Mouse (Mus musculus): ENCODE measurements around the gene Fam205a1. TPM values are rescaled to one million over a fixed set of nuclear protein-coding genes. Genes with fewer than 3 reads are reported as not detected.
"Not testable (repeated sequence)": the region's sequence is repeated elsewhere in the genome, so short reads cannot be mapped to it uniquely, and the experiment has no call there.

Fam205a1 gene
- total RNA-seq, 1 experiment from 2014 or later, result not detected

DNA sequence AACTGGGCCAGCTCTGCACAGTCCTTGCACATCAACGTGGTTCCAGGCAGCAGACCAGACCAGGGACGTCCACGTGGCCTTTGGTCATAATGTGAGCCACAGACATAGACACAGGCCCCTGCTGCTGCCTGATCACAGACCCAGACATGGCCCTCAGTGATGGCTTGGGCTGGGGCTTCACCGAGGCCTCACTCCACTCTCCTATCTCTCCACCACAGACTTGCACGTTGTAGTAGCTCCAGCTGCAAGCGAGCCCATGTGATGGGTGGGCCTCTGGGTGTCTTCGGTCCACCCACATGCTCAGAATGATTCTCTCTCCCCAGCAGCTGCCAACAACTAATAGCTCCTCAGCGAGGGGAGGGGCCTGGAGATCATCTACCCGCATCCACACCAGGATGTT lies 6.8 kb upstream of the Fam205a1 start:
- ATAC-seq (ENCODE audit: extremely low read depth, insufficient number of reproducible peaks, low FRiP score, poor library complexity, severe bottlenecking), result not testable (repeated sequence)

DNA sequence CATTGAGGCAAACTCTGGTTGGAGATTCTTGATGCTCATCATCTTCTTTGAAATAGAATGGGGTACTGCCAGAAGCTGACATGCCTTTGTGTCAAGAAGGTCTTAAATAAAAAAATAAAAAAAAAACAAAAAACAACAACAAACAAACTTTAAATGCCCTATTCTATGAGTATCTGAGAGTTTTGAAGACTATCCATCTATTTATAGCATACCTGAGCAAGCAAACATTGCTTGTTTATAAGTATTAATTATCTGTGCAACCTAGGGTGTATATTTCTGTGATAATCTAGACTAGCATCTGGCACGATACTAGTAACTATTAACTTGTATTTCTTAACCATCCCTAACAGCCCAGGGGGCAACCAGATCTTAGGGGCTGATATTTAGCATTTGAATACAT lies 3.0 kb upstream of the Fam205a1 start, which contains the start of gene Gm12394:
Gene Gm12394, minus strand, starts transcription at position 101 of the 400 bp plus-strand sequence.
- not testable (repeated sequence) for ATAC-seq (ENCODE audit: extremely low read depth, insufficient number of reproducible peaks, low FRiP score, poor library complexity, severe bottlenecking)

Other genes with a start within 250 kb of the Fam205a1 start
- gene Gm10591, start 241.7 kb downstream of the Fam205a1 start, total RNA-seq (2017), result not detected in 2 replicates
- not detected in 2 replicates for gene Gm2564, start 224.2 kb downstream of the Fam205a1 start, total RNA-seq (2017)
- gene Ccl27b, start 198.6 kb downstream of the Fam205a1 start, total RNA-seq (2017), result not detected in 2 replicates
- gene Il11ra2, start 192.0 kb downstream of the Fam205a1 start, total RNA-seq (2017), result not detected in 2 replicates
- not detected in 2 replicates for gene 4930578G10Rik, start 118.3 kb downstream of the Fam205a1 start, total RNA-seq (2017)
- not detected in 2 replicates for gene Ccl19, start 97.3 kb downstream of the Fam205a1 start, total RNA-seq (2017)
- not detected in 2 replicates for gene Ccl21a, start 79.9 kb downstream of the Fam205a1 start, total RNA-seq (2017)
- gene Gm12394, start 2.9 kb upstream of the Fam205a1 start, total RNA-seq (2017), result not detected in 2 replicates
- not detected in 2 replicates for gene Fam205c, start 20.3 kb upstream of the Fam205a1 start, total RNA-seq (2017)
- gene Phf24, start 62.8 kb upstream of the Fam205a1 start, total RNA-seq (2017), result not detected in 2 replicates
- 8.5 and 8.8 TPM in 2 replicates for gene Dnajb5, start 95.9 kb upstream of the Fam205a1 start, total RNA-seq (2017)
- 0.93 TPM in 1 of 2 replicates, not detected in the other for gene 1700022I11Rik, start 115.7 kb upstream of the Fam205a1 start, total RNA-seq (2017)
- gene Vcp, start 146.6 kb upstream of the Fam205a1 start, total RNA-seq (2017), result 115 and 128 TPM in 2 replicates
- 13.9 and 27.7 TPM in 2 replicates for gene Fancg, start 156.6 kb upstream of the Fam205a1 start, total RNA-seq (2017)
- gene Pigo, start 171.9 kb upstream of the Fam205a1 start, total RNA-seq (2017), result 10.7 and 15.6 TPM in 2 replicates
- gene Stoml2, start 177.8 kb upstream of the Fam205a1 start, total RNA-seq (2017), result 49.5 and 56.1 TPM in 2 replicates
- 14.8 and 18.5 TPM in 2 replicates for gene Fam214b, start 192.3 kb upstream of the Fam205a1 start, total RNA-seq (2017)
- gene Unc13b, start 205.1 kb upstream of the Fam205a1 start, total RNA-seq (2017), result 0.74 and 0.93 TPM in 2 replicates